Mouse (Mus musculus): ENCODE data around the gene Col26a1.

GRCm38 (mm10) chr5:136907991-136908857 is 25.2 kb upstream of the Col26a1 start, which contains the start of gene Ift22:
- no peak for TF ChIP-seq GATA1 (IDR thresholded peaks at IDR 0.05; ENCODE audit: low read length)
- TF ChIP-seq TAL1 (IDR thresholded peaks at IDR 0.05; ENCODE audit: low read length) = no peak
